8 mouse cellular contexts compared by ENCODE assay signal in the genomic region with DNA sequence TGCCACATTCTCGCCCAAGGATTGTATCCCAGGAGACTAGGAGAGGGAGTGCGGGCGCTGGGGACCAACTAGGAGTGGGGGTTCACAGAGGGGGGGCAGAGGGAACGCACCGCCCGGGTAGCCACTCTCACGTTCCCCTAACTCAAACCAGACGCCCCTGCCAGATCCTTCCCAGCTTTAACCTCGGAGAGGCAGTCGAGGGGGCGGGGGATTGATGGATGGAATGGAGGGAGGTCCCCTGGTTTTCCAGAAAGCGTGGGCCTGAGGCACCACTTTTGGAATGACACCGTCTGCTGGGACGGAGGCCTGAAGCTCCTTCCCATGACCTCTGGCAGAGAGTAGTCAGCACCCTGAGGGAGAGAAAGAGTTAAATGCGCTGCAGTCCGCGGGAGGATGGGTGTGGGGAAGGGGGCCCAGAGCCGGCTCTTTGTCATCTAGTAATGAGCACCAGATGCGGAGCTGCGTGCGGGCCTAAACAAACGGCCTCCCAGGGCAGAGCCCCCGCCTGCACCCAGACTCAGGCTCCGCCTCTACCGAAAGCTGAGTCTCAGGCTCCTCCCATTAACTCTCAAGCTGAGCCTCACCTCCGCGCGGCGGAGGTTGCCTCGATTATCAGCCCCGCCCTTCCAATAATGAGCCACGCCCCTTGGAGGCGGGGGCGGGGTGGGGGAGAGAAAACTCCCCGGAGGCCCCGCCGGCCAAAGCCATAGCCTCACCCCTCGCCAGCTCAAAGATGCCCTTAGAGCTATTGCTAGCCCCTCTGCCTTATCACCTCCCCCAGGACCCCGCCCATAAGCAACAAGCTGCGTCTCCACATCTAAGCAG. TPM values are rescaled to one million over a fixed set of nuclear protein-coding genes. Genes with fewer than 3 reads are reported as not detected.
DNase-seq lines count a peak whose midpoint lies in the region; ATAC-seq and TF ChIP-seq lines count a peak whose summit lies in the region.

No protein-coding gene starts in this region.

- H3K4me3 ChIP-seq in embryonic facial prominence, embryonic 11.5 days (ENCODE audit: low read depth, low read length): peak overlapping the region; percentile 35
- peak overlapping the region; percentile 54 for H3K4me3 ChIP-seq in kidney, adult 2 months (ENCODE audit: insufficient read depth, low read depth, low read length)
- H3K4me3 ChIP-seq in lung, postnatal 0 days (ENCODE audit: low read depth, low read length): peak overlapping the region; percentile 41

- under 1% methylated on average over 39 of the region's 40 CpGs for WGBS in embryonic facial prominence, embryonic 11.5 days
- WGBS in kidney, adult 2 months: 8% methylated on average over 40 of the region's 40 CpGs
- 2% methylated on average over 38 of the region's 40 CpGs for WGBS in lung, postnatal 0 days

- peaks cover 3% of the 10 kb centered on the region for H3K27me3 ChIP-seq in embryonic facial prominence, embryonic 11.5 days (ENCODE audit: control insufficient read depth, insufficient read depth, low read length)
- H3K27me3 ChIP-seq in kidney, adult 2 months (replicated peaks; ENCODE audit: control insufficient read depth, insufficient read depth, low read length): no peaks in the 10 kb centered on the region
- H3K27me3 ChIP-seq in lung, postnatal 0 days (replicated peaks; ENCODE audit: insufficient read depth, low read length): 0 out of 2 replicates have a peak, but pooled peaks cover 11% of the 10 kb centered on the region

- H3K9me3 ChIP-seq in embryonic facial prominence, embryonic 11.5 days (replicated peaks; ENCODE audit: control insufficient read depth, low read length): no peaks in the 10 kb centered on the region
- H3K9me3 ChIP-seq in lung, postnatal 0 days (ENCODE audit: low read length): no peaks in the 10 kb centered on the region

- TF ChIP-seq POLR2A in kidney, adult 2 months (IDR thresholded peaks at IDR 0.05; ENCODE audit: low read depth, low read length): no peak

- TF ChIP-seq CTCF in kidney, adult 2 months (conservative IDR thresholded peaks at IDR 0.05; ENCODE audit: insufficient read depth, insufficient read length, low read depth, low read length): no peak
- TF ChIP-seq CTCF in lung, postnatal 0 days (IDR thresholded peaks at IDR 0.05): no peak

- peak overlapping the region; percentile 97 for H3K27ac ChIP-seq in embryonic facial prominence, embryonic 11.5 days (replicated peaks; ENCODE audit: low read depth, low read length)
- H3K27ac ChIP-seq in kidney, adult 2 months (ENCODE audit: insufficient read depth, low read depth, low read length): peak overlapping the region; percentile 52; the same call in 1 of the 2 replicates
- peak overlapping the region; percentile 11; the same call in 1 of the 2 replicates for H3K27ac ChIP-seq in lung, postnatal 0 days (ENCODE audit: low read length)

- no peaks in the 10 kb centered on the region for H3K36me3 ChIP-seq in embryonic facial prominence, embryonic 11.5 days (replicated peaks; ENCODE audit: control insufficient read depth, insufficient read depth, low read depth, low read length)
- H3K36me3 ChIP-seq in kidney, adult 2 months (ENCODE audit: control insufficient read depth, insufficient read depth, low read length): no peaks in the 10 kb centered on the region
- no peaks in the 10 kb centered on the region for H3K36me3 ChIP-seq in lung, postnatal 0 days (ENCODE audit: insufficient read depth, low read length)

- TF ChIP-seq EP300 in lung, postnatal 0 days (IDR thresholded peaks at IDR 0.05): no peak

- H3K4me1 ChIP-seq in embryonic facial prominence, embryonic 11.5 days (ENCODE audit: control insufficient read depth, insufficient read depth, low read length): peaks cover 20% of the 10 kb centered on the region
- no peaks in the 10 kb centered on the region; the same call in 1 of the 2 replicates for H3K4me1 ChIP-seq in kidney, adult 2 months (ENCODE audit: control insufficient read depth, insufficient read depth, low read length)
- H3K4me1 ChIP-seq in lung, postnatal 0 days (ENCODE audit: insufficient read depth, low read depth, low read length): peaks cover 14% of the 10 kb centered on the region; the same call in 1 of the 2 replicates

- peak; percentile 83 for DNase-seq in CD4-positive helper T cell, adult 2 months (ENCODE audit: low read depth, low spot score)
- peak; percentile 53 for DNase-seq in T-cell, adult 2 months (ENCODE audit: low spot score)
- DNase-seq in embryonic facial prominence, embryonic 11.5 days (ENCODE audit: low spot score): peak; percentile 99
- DNase-seq in heart, adult 9 months (ENCODE audit: low spot score in 2 of 2): peak; percentile 80 to 85
- DNase-seq in kidney, adult 2 months: peak; percentile 81
- peak; percentile 92 for DNase-seq in lung, postnatal 0 days (ENCODE audit: low spot score)
- peak; percentile 78 for DNase-seq in ovary, postnatal 36 days (ENCODE audit: low spot score)
- DNase-seq in left cerebral cortex, adult 9 months (ENCODE audit: low spot score in 2 of 2): no peak

- peak overlapping the region; percentile 62 for H3K9ac ChIP-seq in embryonic facial prominence, embryonic 11.5 days (replicated peaks; ENCODE audit: low read length)
- H3K9ac ChIP-seq in lung, postnatal 0 days (replicated peaks; ENCODE audit: low read depth): 0 out of 2 replicates have a peak overlapping the region, but pooled peaks have one; percentile 16

- H3K4me2 ChIP-seq in embryonic facial prominence, embryonic 11.5 days (ENCODE audit: low read depth, low read length): peak overlapping the region; percentile 97
- H3K4me2 ChIP-seq in lung, postnatal 0 days (replicated peaks; ENCODE audit: low read depth, low read length): peak overlapping the region; percentile 70

- ATAC-seq in embryonic facial prominence, embryonic 11.5 days (replicated peaks; ENCODE audit: insufficient number of reproducible peaks, low FRiP score, low TSS enrichment, low read depth): peak; percentile 80
- peak; percentile 80 for ATAC-seq in lung, postnatal 0 days

RNA-seq across cellular contexts. Expression of gene Cd248, which starts 3.9 kb away (rescaled TPM):
- polyA plus RNA-seq in embryonic facial prominence, embryonic 11.5 days (2014; fragmentation: Nextera tagmentation; extraction: Ambion mirVana): 43.1 and 48.4 TPM in 2 replicates
- polyA plus RNA-seq in kidney, adult 2 months (2012; rRNA removed): 10.7 and 10.8 TPM in 2 replicates
- polyA plus RNA-seq in lung, postnatal 0 days (2015; fragmentation: Nextera tagmentation; extraction: Ambion mirVana): 23.1 and 25.1 TPM in 2 replicates

RNA-seq across cellular contexts. Expression of gene Tmem151a, which starts 13.6 kb away (rescaled TPM):
- polyA plus RNA-seq in embryonic facial prominence, embryonic 11.5 days (2014; fragmentation: Nextera tagmentation; extraction: Ambion mirVana): 1.8 and 2.1 TPM in 2 replicates
- 4.9 and 5.6 TPM in 2 replicates for polyA plus RNA-seq in kidney, adult 2 months (2012; rRNA removed)
- polyA plus RNA-seq in lung, postnatal 0 days (2015; fragmentation: Nextera tagmentation; extraction: Ambion mirVana): 4.1 and 4.5 TPM in 2 replicates

RNA-seq across cellular contexts. Expression of gene Yif1a, which starts 16.6 kb away (rescaled TPM):
- polyA plus RNA-seq in embryonic facial prominence, embryonic 11.5 days (2014; fragmentation: Nextera tagmentation; extraction: Ambion mirVana): 62.8 and 75.8 TPM in 2 replicates
- 258 and 297 TPM in 2 replicates for polyA plus RNA-seq in kidney, adult 2 months (2012; rRNA removed)
- 93.3 and 105 TPM in 2 replicates for polyA plus RNA-seq in lung, postnatal 0 days (2015; fragmentation: Nextera tagmentation; extraction: Ambion mirVana)

RNA-seq across cellular contexts. Expression of gene Rin1, which starts 21.5 kb away (rescaled TPM):
- polyA plus RNA-seq in embryonic facial prominence, embryonic 11.5 days (2014; fragmentation: Nextera tagmentation; extraction: Ambion mirVana): 0.99 and 1.2 TPM in 2 replicates
- 2.8 and 4.7 TPM in 2 replicates for polyA plus RNA-seq in kidney, adult 2 months (2012; rRNA removed)
- 1.7 and 1.9 TPM in 2 replicates for polyA plus RNA-seq in lung, postnatal 0 days (2015; fragmentation: Nextera tagmentation; extraction: Ambion mirVana)

RNA-seq across cellular contexts. Expression of gene Cnih2, which starts 26.6 kb away (rescaled TPM):
- 48.9 and 54.0 TPM in 2 replicates for polyA plus RNA-seq in embryonic facial prominence, embryonic 11.5 days (2014; fragmentation: Nextera tagmentation; extraction: Ambion mirVana)
- 0.36 and 0.37 TPM in 2 replicates for polyA plus RNA-seq in kidney, adult 2 months (2012; rRNA removed)
- polyA plus RNA-seq in lung, postnatal 0 days (2015; fragmentation: Nextera tagmentation; extraction: Ambion mirVana): 0.70 and 0.89 TPM in 2 replicates

Comparison
In these comparisons a context has a peak if more than half of its experiments do, and no peak if none do; other contexts are left out.
1. DNase-seq: peak in CD4-positive helper T cell, adult 2 months (single experiment), T-cell, adult 2 months (single experiment), embryonic facial prominence, embryonic 11.5 days (single experiment), heart, adult 9 months (2 of 2), kidney, adult 2 months (single experiment), lung, postnatal 0 days (single experiment) and ovary, postnatal 36 days (single experiment); none in left cerebral cortex, adult 9 months (0 of 2).
2. H3K27ac ChIP-seq: peak in every context shown above with its lines; median percentile 97 in embryonic facial prominence, embryonic 11.5 days; 52 in kidney, adult 2 months; 11 in lung, postnatal 0 days.
3. Peak in every context shown above with its lines, with median percentiles within 50 percentile points of each other: H3K4me3 ChIP-seq.